Mouse (Mus musculus): ENCODE measurements at regions not wholly inside any gene's neighbourhood (a gene's known extent, or its start where the extent isn't known, plus 50 kb on each side); places are given as distances from the start of the nearest gene placed in this dataset.

DNA sequence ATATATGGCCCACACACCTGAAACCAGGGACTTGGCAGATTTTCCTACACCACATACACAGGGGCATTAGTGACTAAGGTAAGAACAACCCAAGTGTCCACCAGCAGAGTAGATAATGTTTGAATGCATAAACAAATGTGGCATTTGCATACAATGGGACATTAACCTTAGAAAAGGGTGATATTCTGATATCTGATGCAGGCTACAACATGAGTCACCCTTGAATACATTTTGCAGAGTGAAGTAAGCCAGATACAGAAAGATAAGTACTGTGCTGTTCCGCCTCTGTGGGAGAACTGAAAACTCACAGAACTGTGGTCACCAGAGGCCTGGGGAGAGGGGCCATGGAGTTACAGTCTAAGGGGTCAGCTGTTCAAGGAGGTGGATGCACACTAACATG is 201.9 kb downstream of the Enc1 start:
- no peak for TF ChIP-seq CTCF (IDR thresholded peaks at IDR 0.05; ENCODE audit: control insufficient read depth, insufficient read depth, insufficient read length)
- TF ChIP-seq USF1 (IDR thresholded peaks at IDR 0.05; ENCODE audit: low read depth), result no peak

Data from C2C12 (cell line).